Mouse (Mus musculus) granulocyte monocyte progenitor cell, adult 5-6 weeks (primary cell): ENCODE data around the gene Nrg3. TPM values are rescaled to one million over a fixed set of nuclear protein-coding genes. Genes with fewer than 3 reads are reported as not detected.

Experiments used
- ATAC-seq: replicated peaks from 2 replicates; pipeline ENCODE4 v1.8.0; 2016; ENCODE audit warnings: mild to moderate bottlenecking, moderate TSS enrichment, inconsistent platforms; ENCODE audit not compliant: poor library complexity, severe bottlenecking
- total RNA-seq, 2 experiments: library from RNA; stranded (forward) in 1 of 2; stranded (reverse) in 1 of 2; fragments of 200-712, 200-1000 nt in 1 of 2; fragments of >200 nt in 1 of 2; fragmentation: Nextera tagmentation in 1 of 2; gene quantifications; 2 replicates each; pipeline ENCODE4 v1.2.3; 2014 to 2017

Nrg3 gene
- total RNA-seq, 2 experiments from 2014 or later = not detected

DNA sequence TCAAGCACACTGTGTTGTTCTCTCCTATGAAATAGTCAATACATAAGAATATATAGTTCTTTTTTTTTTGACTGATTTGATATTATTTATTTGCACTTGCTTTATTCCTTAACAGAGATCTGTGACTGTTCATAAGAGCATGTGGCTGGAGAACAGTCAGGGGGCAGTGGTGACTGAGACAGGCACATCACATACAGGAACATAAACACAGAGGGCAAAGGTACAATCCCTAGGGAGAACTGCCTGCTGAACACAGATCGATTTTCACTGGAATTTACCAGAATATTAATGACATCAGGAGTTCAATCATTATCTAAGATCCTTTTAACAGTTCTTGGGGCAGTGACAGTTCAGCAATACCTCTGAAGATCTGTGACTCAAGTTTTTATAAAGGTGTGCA lies 812.9 kb downstream of the Nrg3 start:
- no peak for ATAC-seq

DNA sequence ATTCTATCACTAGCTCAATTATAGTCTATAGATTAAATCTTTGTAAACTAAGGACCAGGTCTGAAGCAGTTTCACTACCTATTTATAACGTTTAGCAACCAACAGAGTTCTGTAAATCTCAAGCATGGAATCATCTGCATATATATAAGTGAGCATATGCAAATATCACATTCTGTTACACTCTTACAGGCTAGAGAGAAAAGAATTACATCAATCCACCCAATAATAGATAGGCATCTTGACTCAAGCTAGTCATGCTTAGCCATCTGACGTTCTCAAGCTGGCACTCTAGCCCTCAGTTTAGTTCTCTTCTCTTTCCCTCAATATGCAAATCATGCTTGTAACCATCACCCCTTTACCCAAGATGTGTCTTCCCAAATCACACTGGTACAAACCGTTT lies 835.8 kb downstream of the Nrg3 start:
- no peak for ATAC-seq

DNA sequence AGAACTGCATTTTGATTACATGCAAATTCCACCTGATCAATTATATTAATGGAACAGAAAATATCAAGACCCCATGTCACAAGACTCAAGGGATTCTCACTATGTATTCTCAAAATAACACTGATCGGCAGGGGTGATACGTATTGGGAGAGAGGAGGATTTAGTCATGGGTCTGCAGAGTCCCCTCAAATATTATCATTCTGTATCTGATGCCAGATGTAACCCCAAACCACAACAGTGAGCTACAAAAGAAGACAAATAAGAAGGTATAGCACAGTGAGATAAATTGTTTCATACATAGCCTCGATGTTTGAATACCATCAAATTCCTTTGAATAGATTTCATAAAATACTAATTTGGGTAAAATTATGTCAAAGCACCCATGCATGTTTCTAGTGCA lies 842.8 kb downstream of the Nrg3 start:
- ATAC-seq = no peak

DNA sequence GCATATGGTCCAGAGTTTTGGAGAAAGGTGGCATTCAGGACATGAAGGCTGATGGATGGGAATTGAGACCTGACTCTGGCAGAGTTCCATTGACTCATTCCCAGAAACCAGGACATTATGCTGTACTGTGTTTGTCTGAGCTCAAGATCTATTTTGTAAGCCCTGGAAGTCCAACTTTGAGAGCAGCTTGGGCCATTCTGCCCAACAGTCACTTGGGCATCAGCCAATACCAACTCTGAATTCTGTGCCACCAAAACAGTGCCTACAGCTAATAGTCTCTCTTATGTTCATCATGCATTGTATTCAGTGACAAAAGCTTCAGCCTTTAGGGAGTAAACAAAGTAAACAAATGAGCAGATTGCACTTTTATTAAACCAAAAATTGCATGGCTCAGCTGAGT lies 843.2 kb downstream of the Nrg3 start:
- ATAC-seq = no peak

DNA sequence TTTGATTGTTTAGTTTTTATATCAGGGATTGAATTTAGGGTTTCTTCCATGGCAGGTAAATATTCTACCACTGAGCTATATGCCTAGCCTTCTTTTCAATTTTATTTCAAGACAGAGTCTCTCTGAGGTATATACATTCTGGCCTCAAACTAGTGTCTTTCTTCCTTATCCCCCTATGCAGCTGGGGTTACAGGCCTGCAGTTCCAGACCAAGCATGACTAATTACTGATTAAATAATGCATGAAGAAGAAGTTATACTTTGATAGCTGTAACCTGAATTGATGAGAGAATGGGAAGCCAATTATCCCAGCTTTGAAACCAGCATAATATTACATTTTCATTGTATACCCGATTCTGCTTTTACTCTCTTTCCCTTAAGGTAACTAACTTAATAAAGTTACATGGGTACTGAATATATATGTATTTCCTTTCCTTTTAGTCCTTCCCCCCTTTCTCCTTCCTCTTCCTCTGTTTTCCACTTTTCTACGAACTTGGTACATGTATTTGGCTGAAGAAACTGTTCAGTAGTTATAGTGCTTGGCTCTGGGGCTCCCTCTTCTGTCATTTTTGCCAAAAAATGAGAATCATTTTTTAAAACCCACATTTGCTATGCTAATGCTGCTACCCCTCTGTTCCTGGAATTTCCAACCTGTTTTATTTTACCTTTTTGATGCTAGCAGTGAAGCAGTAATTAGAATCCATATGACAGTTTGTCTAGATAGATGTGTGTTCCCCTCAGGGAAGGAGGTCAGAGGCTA lies 843.8 kb downstream of the Nrg3 start:
- no peak for ATAC-seq

DNA sequence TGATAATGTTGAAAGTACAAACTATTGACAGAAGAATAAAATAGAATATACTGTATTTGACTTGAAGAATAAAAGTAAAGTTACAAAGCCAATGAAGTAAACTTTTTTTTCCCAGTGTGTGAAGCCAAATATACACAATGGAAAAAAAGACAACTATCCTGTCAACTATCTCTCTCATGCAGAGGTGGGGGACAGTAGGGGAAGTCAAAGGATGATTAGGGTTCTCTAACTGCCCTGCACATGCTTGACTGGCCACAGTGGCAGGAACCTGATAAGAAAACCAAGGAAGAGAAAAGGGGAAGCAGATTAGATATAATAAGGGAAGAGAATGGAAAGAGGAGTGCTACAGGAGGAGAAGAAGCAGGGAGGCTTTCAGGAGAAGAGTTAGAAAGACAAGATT lies 855.9 kb downstream of the Nrg3 start:
- ATAC-seq = no peak

DNA sequence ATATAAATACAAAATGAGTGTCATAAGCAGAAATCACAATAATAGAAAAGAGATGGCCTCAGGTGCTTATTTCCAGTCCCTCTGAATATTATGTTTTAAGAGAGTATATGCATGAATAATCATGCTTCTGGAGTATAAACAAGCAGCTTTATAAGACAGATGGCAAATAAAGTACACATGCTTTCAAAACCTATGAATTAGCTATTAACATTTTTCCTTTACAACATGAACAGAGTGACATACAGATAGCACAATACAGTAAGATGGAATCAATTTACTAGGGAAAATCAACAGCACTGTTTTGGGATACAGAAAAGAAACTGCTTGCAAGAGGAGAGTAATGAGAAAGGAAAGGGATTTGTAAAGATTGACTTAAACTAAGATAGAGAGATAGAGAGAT lies 875.2 kb downstream of the Nrg3 start:
- ATAC-seq = no peak

DNA sequence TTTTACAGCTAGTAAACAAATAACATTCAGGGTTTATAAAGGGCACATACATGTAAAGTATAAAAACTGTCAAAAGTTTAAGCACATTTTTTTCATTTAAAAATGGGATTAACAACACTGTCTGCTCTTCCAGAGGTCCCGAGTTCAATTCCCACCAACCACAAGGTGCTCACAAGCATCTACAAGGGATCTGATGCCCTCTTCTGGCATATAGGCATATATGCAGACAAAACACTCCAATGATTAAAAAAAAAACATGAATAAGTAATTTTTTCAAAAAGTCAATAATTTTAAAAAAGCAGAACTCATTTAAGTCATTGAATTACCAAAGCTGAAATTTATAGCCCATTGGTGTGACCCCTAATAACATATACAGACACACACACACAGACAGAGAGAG lies 878.6 kb downstream of the Nrg3 start:
- ATAC-seq = no peak

DNA sequence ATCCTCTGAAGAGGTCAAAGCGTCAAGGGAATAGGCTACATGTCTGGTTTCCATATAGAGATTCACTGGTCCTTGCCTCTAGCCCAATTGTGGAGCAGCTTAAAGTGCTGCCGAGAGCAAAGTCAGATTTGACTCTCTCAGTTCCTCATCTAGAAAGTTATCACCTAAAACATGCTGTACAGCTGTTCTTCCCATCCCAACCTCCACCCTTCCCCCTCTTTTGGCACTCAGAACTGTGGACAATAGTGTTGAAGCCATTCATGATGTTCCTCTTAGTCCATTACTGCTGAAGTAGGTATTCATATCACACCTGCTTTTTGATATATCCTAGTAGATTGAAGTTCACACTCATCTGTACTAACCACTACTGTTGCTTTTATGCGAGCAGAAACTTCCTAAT lies 896.1 kb downstream of the Nrg3 start:
- ATAC-seq = no peak

DNA sequence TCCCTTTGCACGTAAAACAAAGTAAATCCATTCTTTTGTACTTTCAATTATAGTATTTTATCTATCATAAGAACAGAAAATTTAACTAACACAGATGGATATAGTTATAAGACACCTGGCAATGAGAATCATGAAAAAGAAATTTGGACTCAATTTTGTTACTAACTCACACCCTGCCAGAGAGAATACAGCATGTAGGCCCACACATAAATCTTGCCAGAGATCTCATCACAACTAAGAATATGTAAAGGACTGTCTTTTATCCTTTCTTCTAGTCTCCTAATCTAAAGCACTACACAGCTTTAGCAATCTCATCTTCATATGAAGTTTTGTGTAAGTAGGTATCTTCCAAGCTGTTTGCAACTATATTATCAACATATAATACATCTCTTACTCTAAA lies 904.7 kb downstream of the Nrg3 start:
- ATAC-seq = no peak

DNA sequence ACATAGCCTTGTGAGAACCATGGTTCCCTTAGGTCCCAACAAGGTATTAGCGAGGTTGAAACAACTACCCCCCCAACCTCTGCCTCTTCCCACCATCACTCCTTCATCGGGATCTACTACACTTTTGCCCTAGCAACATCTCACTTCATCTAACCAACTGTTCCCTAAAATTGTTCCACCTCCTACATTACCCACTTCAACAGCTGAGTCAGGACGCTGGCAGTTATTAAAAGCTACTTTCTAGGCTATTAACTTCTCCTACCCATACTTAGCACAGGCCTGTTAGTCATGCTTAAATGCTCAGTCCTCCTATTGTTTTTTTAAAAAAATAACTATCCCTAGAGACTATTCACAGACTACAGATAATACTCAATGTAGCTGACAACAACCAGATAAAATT lies 906.7 kb downstream of the Nrg3 start:
- no peak for ATAC-seq

DNA sequence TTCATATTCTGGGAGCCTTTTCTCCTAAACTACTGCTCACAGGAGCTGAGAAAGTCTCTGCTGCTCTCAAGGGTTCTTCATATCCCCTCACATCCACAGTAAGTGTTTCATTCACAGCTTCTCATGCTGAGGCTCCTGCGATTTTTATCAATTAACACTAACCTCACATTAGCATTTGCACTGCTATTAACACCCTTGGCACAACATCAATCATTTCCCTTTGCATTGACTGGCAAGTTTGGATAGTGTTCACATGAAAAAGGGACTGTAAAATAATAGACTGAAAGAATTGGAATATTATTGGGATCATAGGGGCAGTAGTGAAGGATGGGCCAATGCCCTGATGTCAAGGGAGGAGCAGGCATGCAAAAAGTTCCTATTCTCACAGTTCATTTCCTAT lies 918.3 kb downstream of the Nrg3 start:
- no peak for ATAC-seq

DNA sequence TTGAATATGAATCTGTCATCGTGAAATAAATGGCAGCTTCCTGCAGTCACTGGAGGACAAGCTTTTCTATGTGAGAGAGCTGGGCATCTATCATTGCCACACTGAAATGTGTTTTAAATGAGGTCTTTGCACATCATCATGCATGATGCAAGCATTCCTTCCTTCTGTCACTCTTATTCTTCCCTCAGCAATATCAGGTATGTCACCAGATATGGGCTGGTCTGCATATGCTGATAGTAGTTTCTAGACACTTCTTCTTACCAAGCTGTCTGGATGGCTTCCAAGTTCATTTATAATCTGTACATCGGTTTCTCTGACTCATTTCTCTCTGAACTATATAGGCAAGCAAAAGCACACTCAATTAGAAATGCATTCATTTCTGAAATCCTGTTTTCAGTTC lies 925.6 kb downstream of the Nrg3 start:
- ATAC-seq = no peak

DNA sequence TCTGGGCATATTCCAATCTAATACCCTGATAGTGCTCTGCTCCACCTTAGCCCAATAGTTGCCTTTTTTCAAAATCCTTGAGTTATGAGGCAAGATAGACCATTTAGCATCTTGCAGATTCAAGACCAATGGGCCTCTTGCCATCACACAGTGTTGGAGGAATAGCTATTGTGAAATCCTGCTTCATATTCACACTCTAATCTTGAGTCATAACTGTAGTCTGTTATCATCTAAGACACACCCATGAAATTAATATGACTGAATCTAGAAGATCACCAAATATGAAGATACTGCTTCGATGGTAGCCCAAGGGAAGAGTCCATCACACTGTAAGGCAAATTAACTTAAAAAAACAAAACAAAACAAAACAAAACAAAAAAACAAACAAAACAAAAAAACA lies 937.7 kb downstream of the Nrg3 start:
- no peak for ATAC-seq

DNA sequence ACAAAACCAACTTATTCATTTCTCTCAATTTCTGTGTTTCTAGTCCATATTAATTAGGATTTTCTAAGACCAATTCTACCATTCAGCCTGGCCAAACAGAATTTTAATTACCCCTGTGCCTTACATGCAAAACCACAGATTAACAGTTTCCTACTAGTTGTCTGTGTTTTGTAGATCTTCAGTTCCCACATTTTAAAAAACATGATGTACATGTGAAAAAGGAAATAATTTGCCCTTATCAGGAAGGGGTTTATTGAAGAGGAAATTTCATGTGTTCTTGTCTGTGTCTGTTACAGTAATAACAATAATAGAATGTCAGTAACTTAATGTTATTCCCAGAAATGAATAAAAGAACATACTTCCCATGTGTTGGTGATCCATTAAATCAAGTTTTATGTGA lies 939.4 kb downstream of the Nrg3 start:
- no peak for ATAC-seq

DNA sequence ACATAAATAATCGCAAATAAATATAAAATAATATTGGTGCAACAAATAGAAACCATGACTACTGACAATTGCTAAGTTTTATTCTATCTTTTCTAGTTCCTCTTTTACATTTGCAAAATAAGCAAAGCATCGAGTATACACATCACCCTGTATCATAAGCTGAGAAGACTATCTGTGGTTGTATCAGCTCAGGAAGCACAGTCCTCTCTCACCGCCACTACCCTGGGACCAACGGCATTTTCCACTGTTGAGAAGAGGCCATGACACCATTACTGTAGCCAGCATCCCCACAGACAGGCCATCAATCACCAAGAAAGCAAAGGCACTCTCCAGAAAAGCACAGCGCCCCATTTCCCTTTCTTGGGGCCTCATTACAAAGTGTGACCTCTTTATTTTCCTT lies 956.7 kb downstream of the Nrg3 start:
- no peak for ATAC-seq

DNA sequence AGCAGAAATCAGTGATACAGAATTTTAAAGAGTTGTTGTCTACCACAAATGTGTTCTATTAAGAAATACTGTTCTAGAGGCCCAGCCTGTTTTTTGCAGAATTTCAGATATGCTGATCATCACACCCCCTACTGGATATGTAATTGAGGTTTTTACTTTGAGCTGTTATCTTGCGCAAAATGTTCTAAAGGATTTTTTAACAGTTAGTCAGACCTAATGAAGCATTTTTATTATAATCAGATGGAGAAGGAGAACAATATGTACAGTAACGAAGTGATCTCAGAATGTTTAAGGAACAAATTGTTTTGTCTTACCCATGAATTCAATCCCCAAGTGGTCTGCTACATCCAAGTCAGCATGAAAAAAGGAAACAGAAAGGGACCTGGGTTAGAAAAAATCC lies 963.9 kb downstream of the Nrg3 start:
- no peak for ATAC-seq

DNA sequence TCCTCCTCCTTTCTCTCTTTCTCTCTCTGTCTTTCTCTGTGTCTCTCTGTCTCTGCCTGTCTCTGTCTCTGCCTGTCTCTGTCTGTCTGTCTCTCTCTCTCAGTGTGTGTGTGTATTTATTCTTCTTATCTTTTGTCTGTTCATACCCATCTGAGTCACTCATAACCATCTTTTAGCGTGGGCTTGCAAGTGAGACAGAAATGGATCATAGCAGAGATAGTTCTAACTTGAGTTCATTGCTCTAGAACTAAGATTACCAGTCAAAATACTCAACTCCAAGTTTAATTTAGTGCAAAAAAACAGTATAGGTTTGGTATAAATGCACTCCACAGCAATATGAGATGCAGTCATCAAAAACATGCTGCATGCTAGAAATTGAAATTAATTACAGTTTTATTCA lies 977.9 kb downstream of the Nrg3 start:
- ATAC-seq = no peak

DNA sequence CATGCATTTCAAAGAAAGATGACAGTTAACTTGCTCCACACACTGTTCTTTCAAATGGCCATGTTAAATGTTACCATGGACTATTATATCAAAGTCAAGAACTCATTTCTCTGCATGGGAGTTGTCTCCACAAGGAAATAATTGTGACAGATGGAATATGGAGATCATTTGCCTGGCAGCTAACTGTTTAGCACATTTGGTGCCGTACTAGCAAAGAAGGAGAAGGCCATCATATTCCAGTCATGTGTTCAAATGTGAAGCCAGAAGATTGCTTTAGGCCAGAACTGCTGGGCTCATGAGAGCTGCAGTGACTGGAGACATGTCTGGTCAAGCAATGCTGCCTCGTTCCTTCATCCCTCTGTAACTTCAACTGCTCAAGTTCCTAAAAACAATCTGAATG lies 1025.8 kb downstream of the Nrg3 start:
- ATAC-seq = no peak

DNA sequence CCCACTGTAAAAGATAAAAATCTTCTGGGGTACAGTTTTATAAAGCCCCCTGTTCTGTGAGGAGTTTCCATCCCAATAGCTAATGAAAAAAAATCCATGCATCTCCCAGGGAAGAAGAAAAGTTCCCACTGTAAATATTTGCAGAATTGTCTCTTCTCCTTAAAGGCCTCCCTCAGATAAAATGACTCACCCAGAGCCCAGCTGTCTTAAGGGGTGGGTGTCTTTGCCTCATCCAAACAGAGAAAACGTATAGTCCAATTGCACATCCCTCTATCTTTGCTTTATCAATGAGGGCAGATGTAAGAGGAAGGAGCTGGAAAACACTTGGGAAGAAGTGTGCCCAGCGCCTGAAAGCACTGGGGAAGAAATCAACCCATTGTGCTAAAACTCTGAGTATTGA lies 1028.1 kb downstream of the Nrg3 start:
- ATAC-seq = no peak

DNA sequence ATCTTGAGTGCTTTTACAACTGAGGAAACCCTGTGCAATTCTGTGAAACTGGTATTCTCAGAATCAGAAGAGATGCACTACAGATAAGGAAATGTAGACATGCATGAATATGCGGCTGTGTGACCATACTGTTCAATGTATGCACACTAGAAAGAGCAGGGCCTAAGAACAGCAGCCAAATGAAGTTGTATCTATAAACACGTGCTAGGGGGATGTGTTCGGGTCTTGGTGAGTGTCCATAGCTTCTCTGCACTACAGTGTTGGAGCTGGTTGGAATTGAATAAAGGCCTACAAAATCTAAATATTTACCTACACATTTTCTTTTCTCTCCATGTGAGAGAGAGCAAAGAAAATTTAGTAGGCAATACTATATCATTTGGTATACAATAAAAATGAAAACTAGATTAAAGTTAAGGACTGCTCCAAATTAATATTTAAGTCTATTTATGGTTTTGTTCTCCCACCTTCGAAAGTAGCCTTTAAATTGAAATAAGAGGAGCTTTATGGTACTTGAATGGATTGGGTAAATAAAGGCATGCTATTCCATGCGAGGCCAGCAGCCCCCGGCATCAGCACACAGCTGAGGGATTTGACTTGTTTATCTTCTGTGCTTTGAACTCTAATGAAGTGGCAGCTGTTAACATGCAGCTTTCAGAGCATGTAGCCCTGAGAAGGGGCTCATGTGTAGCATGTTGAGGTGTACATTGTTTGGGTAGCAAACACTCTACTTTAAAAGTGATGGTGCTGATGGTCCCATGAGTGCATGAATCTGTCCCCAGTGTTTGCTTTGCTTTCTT lies 1038.9 kb downstream of the Nrg3 start:
- ATAC-seq = no peak

DNA sequence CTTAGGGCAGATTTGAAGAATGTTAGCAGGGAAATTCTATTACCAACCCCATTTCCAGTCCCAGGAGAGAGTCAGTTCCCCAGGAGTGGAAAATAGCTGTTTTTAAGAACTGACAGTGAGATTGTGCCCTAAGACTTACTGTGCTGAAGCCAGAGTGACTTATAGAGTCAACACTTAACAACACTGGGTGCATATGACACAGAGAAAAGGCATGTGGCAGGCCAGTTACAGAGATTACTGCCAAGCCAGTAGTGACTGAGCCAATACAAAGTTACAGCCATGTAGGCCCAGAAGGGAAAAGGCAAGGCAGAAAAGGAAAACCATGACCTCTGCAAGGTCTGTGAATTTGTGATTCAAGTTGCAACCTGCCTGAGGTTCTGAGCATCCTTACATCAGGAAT lies 1098.2 kb downstream of the Nrg3 start:
- no peak for ATAC-seq
